Mouse (Mus musculus): Measurements from ENCODE around the gene Zic2. TPM values are rescaled to one million over a fixed set of nuclear protein-coding genes. Genes with fewer than 3 reads are reported as not detected.

Zic2 gene
- polyA plus RNA-seq, 1 experiment from 2014 or later = not detected

GRCm38 (mm10) chr14:122472161-122472560 lies 3.1 kb upstream of the Zic2 start:
- H3K4me2 ChIP-seq (replicated peaks; ENCODE audit: low read depth, low read length) = no peak overlapping the region
- H3K9ac ChIP-seq (replicated peaks; ENCODE audit: low read depth, low read length) = no peak overlapping the region
- H3K4me3 ChIP-seq (ENCODE audit: low read depth, low read length) = no peak overlapping the region
- H3K27me3 ChIP-seq (ENCODE audit: control insufficient read depth, insufficient read depth, low read length) = peaks cover 85% of the 10 kb centered on the region
- H3K27ac ChIP-seq (ENCODE audit: low read length) = no peak overlapping the region
- no peak for ATAC-seq (ENCODE audit: insufficient number of reproducible peaks, insufficient read depth, low FRiP score, low read depth)
- H3K4me1 ChIP-seq (ENCODE audit: control insufficient read depth, insufficient read depth, low read length) = peaks cover 16% of the 10 kb centered on the region
- no peaks in the 10 kb centered on the region for H3K9me3 ChIP-seq (ENCODE audit: control insufficient read depth, low read depth, low read length)
- no peaks in the 10 kb centered on the region for H3K36me3 ChIP-seq (ENCODE audit: control insufficient read depth, insufficient read depth, low read length)
- 1% methylated on average over 13 of the region's 13 CpGs for WGBS

- Histone ChIP-seq H3K27me3 (ENCODE audit: control insufficient read depth, insufficient read depth, low read length) (peaks cover 81% of the 10 kb centered on the region), H3K4me3 (ENCODE audit: low read depth, low read length) (no peak overlapping the region), H3K4me2 (replicated peaks; ENCODE audit: low read depth, low read length) (no peak overlapping the region), H3K4me1 (ENCODE audit: control insufficient read depth, insufficient read depth, low read length) (peaks cover 16% of the 10 kb centered on the region), H3K36me3 (ENCODE audit: control insufficient read depth, insufficient read depth, low read length) (no peaks in the 10 kb centered on the region), H3K27ac (ENCODE audit: low read length) (no peak overlapping the region), H3K9ac (replicated peaks; ENCODE audit: low read depth, low read length) (no peak overlapping the region), H3K9me3 (ENCODE audit: control insufficient read depth, low read depth, low read length) (no peaks in the 10 kb centered on the region)
- no peak for ATAC-seq (ENCODE audit: insufficient number of reproducible peaks, insufficient read depth, low FRiP score, low read depth)
- 0% methylated on average over 5 of the region's 5 CpGs for WGBS
Observed at GRCm38 (mm10) chr14:122472647-122473046, 2.6 kb upstream of the Zic2 start.

DNA sequence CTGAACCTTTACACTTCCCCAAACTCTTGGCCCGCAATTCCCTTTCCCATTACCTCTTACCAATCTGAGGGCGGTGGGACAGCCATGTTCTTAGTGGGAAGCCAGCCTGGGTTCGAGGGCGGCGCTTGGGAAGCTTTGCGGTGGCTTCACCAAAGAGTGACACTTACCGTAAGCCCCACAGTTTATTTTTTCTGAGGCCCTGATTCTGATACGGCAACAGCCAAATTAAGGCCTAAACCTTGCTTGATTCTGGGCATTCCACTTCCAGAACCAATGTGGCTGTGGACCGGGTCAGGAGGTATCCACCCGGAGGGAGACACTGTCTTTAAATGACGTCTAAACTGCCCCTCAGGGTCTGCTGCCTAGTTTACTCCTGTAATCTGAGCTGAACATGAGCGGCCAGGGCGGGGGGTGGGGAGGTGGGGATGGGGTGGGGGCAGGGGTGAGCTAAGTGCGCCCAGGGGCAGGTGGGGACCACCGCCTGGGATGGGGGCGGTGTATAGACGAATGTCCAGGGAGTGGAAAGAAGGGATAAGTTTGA lies 2.0 kb upstream of the Zic2 start:
- Histone ChIP-seq H3K4me2 (replicated peaks; ENCODE audit: low read depth, low read length) (no peak overlapping the region), H3K36me3 (ENCODE audit: control insufficient read depth, insufficient read depth, low read length) (no peaks in the 10 kb centered on the region), H3K9ac (replicated peaks; ENCODE audit: low read depth, low read length) (no peak overlapping the region), H3K9me3 (ENCODE audit: control insufficient read depth, low read depth, low read length) (no peaks in the 10 kb centered on the region), H3K27me3 (ENCODE audit: control insufficient read depth, insufficient read depth, low read length) (peaks cover 81% of the 10 kb centered on the region), H3K4me1 (ENCODE audit: control insufficient read depth, insufficient read depth, low read length) (peaks cover 16% of the 10 kb centered on the region), H3K27ac (ENCODE audit: low read length) (no peak overlapping the region), H3K4me3 (ENCODE audit: low read depth, low read length) (no peak overlapping the region)
- WGBS = 2% methylated on average over 17 of the region's 17 CpGs
- ATAC-seq (ENCODE audit: insufficient number of reproducible peaks, insufficient read depth, low FRiP score, low read depth) = no peak

DNA sequence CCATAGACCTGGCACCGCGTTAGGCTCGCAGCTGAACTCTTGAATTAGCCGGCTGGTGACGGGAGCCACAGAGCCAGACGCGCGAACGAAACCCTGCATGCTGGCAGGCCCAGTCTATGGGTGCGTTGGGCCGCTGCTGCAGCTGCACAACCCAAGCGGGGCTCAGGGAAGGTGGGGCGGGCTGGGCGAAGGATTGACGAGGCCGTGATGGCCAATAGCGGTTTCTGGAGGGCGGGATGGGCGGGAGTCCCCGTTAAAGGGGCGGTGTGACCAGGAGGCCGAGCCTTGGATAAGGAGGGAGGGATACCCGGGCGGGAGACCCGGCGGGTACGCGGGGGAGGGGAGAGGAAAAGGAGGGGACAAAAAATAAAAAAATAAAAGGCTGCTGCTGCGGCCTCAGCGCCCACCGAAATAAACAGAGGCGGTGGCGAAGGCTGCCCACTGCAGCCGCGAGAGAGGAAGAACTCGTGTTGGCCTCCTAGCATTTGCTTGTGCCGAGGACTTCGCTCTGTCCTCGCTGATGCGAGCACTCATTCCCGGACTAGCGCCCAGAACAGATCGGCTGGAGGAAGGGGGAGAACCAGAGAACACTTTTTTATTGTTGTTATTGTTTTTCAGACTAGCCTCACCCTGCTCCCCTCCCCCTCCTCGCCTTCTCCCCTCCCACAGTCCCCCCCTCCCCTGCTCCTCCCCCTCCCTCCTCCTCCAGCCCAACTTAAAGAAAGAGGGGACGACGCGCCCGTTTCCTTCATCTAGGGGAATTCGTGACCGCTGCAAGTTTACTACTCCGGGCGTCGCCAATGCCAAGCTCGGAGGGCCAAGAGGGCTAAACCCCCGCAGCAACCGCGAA lies 969 bp upstream of the Zic2 start:
- H3K4me2 ChIP-seq (replicated peaks; ENCODE audit: low read depth, low read length) = peak overlapping the region; percentile 52
- peak overlapping the region; percentile 29; the same call in 1 of the 2 replicates for H3K4me3 ChIP-seq (ENCODE audit: low read depth, low read length)
- peaks cover 81% of the 10 kb centered on the region for H3K27me3 ChIP-seq (ENCODE audit: control insufficient read depth, insufficient read depth, low read length)
- no peaks in the 10 kb centered on the region for H3K36me3 ChIP-seq (ENCODE audit: control insufficient read depth, insufficient read depth, low read length)
- WGBS = under 1% methylated on average over 56 of the region's 57 CpGs
- H3K9me3 ChIP-seq (ENCODE audit: control insufficient read depth, low read depth, low read length) = no peaks in the 10 kb centered on the region
- peaks cover 16% of the 10 kb centered on the region for H3K4me1 ChIP-seq (ENCODE audit: control insufficient read depth, insufficient read depth, low read length)
- no peak overlapping the region for H3K27ac ChIP-seq (ENCODE audit: low read length)
- no peak; the same call in 1 of the 2 replicates for ATAC-seq (ENCODE audit: insufficient number of reproducible peaks, insufficient read depth, low FRiP score, low read depth)
- H3K9ac ChIP-seq (replicated peaks; ENCODE audit: low read depth, low read length) = no peak overlapping the region

DNA sequence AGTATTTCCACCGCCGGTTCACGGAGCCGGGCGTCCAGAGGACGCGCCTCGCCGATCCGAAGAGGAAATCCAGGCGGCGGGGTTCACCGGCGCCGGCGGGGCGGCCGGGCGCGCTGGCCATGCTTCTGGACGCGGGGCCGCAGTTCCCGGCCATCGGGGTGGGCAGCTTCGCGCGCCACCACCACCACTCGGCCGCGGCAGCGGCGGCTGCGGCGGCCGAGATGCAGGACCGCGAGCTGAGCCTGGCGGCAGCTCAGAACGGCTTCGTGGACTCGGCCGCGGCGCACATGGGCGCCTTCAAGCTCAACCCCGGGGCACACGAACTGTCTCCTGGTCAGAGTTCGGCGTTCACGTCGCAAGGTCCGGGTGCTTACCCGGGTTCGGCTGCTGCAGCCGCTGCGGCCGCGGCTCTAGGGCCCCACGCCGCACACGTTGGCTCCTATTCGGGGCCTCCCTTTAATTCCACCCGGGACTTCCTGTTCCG lies 364 bp downstream of the Zic2 start:
- no peak overlapping the region for H3K27ac ChIP-seq (ENCODE audit: low read length)
- WGBS = under 1% methylated on average over 55 of the region's 65 CpGs
- no peaks in the 10 kb centered on the region for H3K36me3 ChIP-seq (ENCODE audit: control insufficient read depth, insufficient read depth, low read length)
- H3K4me2 ChIP-seq (replicated peaks; ENCODE audit: low read depth, low read length) = peak overlapping the region; percentile 52
- H3K9ac ChIP-seq (replicated peaks; ENCODE audit: low read depth, low read length) = no peak overlapping the region
- H3K4me3 ChIP-seq (ENCODE audit: low read depth, low read length) = peak overlapping the region; percentile 29
- no peaks in the 10 kb centered on the region for H3K9me3 ChIP-seq (ENCODE audit: control insufficient read depth, low read depth, low read length)
- peaks cover 73% of the 10 kb centered on the region for H3K27me3 ChIP-seq (ENCODE audit: control insufficient read depth, insufficient read depth, low read length)
- ATAC-seq (ENCODE audit: insufficient number of reproducible peaks, insufficient read depth, low FRiP score, low read depth) = no peak
- H3K4me1 ChIP-seq (ENCODE audit: control insufficient read depth, insufficient read depth, low read length) = peaks cover 16% of the 10 kb centered on the region

DNA sequence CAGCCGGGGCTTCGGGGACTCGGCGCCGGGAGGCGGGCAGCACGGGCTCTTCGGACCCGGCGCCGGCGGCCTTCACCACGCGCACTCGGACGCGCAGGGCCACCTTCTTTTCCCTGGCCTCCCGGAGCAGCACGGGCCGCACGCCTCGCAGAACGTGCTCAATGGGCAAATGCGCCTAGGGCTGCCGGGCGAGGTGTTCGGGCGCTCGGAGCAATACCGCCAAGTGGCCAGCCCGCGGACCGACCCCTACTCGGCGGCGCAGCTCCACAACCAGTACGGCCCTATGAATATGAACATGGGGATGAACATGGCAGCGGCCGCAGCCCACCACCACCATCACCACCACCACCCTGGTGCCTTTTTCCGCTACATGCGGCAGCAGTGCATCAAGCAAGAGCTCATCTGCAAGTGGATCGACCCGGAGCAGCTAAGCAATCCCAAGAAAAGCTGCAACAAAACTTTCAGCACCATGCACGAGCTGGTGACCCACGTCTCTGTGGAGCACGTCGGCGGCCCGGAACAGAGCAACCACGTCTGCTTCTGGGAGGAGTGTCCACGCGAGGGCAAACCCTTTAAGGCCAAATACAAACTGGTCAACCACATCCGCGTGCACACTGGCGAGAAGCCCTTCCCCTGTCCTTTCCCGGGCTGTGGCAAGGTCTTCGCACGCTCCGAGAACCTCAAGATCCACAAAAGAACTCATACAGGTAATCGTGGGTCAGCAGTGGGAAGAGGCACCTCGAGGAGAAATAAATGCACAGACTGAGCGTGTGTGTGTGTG lies 996 bp downstream of the Zic2 start:
- 2% methylated on average over 56 of the region's 62 CpGs for WGBS
- Histone ChIP-seq H3K9me3 (ENCODE audit: control insufficient read depth, low read depth, low read length) (no peaks in the 10 kb centered on the region), H3K27ac (ENCODE audit: low read length) (no peak overlapping the region), H3K4me2 (replicated peaks; ENCODE audit: low read depth, low read length) (peak overlapping the region; percentile 52), H3K4me1 (ENCODE audit: control insufficient read depth, insufficient read depth, low read length) (peaks cover 16% of the 10 kb centered on the region), H3K9ac (replicated peaks; ENCODE audit: low read depth, low read length) (no peak overlapping the region), H3K4me3 (ENCODE audit: low read depth, low read length) (peak overlapping the region; percentile 29), H3K36me3 (ENCODE audit: control insufficient read depth, insufficient read depth, low read length) (no peaks in the 10 kb centered on the region), H3K27me3 (ENCODE audit: control insufficient read depth, insufficient read depth, low read length) (peaks cover 73% of the 10 kb centered on the region)
- ATAC-seq (ENCODE audit: insufficient number of reproducible peaks, insufficient read depth, low FRiP score, low read depth) = no peak

DNA sequence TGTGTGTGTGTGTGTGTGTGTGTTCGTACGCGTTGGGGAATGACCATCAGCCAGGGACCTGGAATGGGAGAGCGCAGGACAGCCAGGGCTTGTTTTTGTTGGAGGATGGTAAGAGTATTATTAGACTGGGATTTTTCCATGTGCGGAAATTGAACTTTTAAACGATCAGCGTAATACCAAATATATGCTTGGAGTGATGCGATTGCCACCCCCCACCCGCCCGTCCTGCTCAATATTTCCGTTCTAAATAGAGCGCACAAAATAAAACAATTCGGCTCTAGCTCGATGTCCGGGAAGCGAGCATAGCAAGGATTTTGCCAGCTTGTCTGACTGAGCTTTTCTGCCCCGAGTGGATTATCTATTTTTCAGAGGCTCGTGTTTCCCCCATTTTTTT lies 1.6 kb downstream of the Zic2 start:
- H3K27me3 ChIP-seq (ENCODE audit: control insufficient read depth, insufficient read depth, low read length) = peaks cover 73% of the 10 kb centered on the region

GRCm38 (mm10) chr14:122477261-122477671 lies 2.0 kb downstream of the Zic2 start:
- Histone ChIP-seq H3K4me1 (ENCODE audit: control insufficient read depth, insufficient read depth, low read length) (peaks cover 16% of the 10 kb centered on the region), H3K4me3 (ENCODE audit: low read depth, low read length) (no peak overlapping the region), H3K9me3 (ENCODE audit: control insufficient read depth, low read depth, low read length) (no peaks in the 10 kb centered on the region), H3K36me3 (ENCODE audit: control insufficient read depth, insufficient read depth, low read length) (no peaks in the 10 kb centered on the region), H3K9ac (replicated peaks; ENCODE audit: low read depth, low read length) (no peak overlapping the region), H3K27me3 (ENCODE audit: control insufficient read depth, insufficient read depth, low read length) (peaks cover 73% of the 10 kb centered on the region), H3K4me2 (replicated peaks; ENCODE audit: low read depth, low read length) (no peak overlapping the region), H3K27ac (ENCODE audit: low read length) (no peak overlapping the region)
- 2% methylated on average over 20 of the region's 20 CpGs for WGBS
- no peak for ATAC-seq (ENCODE audit: insufficient number of reproducible peaks, insufficient read depth, low FRiP score, low read depth)

More for the DNA sequence above, 1.6 kb downstream of the Zic2 start:
- WGBS = 1% methylated on average over 18 of the region's 18 CpGs
- Histone ChIP-seq H3K36me3 (ENCODE audit: control insufficient read depth, insufficient read depth, low read length) (no peaks in the 10 kb centered on the region), H3K4me2 (replicated peaks; ENCODE audit: low read depth, low read length) (no peak overlapping the region), H3K4me3 (ENCODE audit: low read depth, low read length) (no peak overlapping the region), H3K4me1 (ENCODE audit: control insufficient read depth, insufficient read depth, low read length) (peaks cover 16% of the 10 kb centered on the region), H3K9ac (replicated peaks; ENCODE audit: low read depth, low read length) (no peak overlapping the region), H3K9me3 (ENCODE audit: control insufficient read depth, low read depth, low read length) (no peaks in the 10 kb centered on the region), H3K27ac (ENCODE audit: low read length) (no peak overlapping the region)
- ATAC-seq (ENCODE audit: insufficient number of reproducible peaks, insufficient read depth, low FRiP score, low read depth) = no peak

Data from stomach, embryonic 14.5 days (tissue).